Mouse (Mus musculus) kidney, embryonic 14.5 days (tissue): ENCODE measurements around the gene Kcnn4. TPM values are rescaled to one million over a fixed set of nuclear protein-coding genes. Genes with fewer than 3 reads are reported as not detected.

Experiments
- ATAC-seq: fragments of 200-750 bp; cut with Nextera tagmentation; 2 replicates; pipeline ENCODE4 v1.8.0; 2017; ENCODE audit warnings: moderate number of reproducible peaks, mild to moderate bottlenecking, moderate TSS enrichment, moderate library complexity; ENCODE audit not compliant: low FRiP score, low TSS enrichment
- H3K27ac ChIP-seq: fragments of 300-500 bp; sonication (generic); 2 replicates; pipeline ENCODE4 v1.5.1; 2014; ENCODE audit warnings: low read depth, mild to moderate bottlenecking, low read length, moderate library complexity, mixed read lengths
- H3K27me3 ChIP-seq: fragments of 300-500 bp; sonication (generic); 2 replicates; pipeline ENCODE4 v1.6.1; 2014; ENCODE audit warnings: mild to moderate bottlenecking, low read length; ENCODE audit not compliant: control insufficient read depth, insufficient read depth
- H3K36me3 ChIP-seq: fragments of 300-500 bp; sonication (generic); 2 replicates; pipeline ENCODE4 v1.6.1; 2014; ENCODE audit warnings: low read length, mixed read lengths; ENCODE audit not compliant: control insufficient read depth, insufficient read depth
- H3K4me1 ChIP-seq: fragments of 300-500 bp; sonication (generic); 2 replicates; pipeline ENCODE4 v1.6.1; 2014; ENCODE audit warnings: low read length, mixed read lengths; ENCODE audit not compliant: control insufficient read depth, insufficient read depth
- H3K4me2 ChIP-seq: fragments of 300-500 bp; sonication (generic); replicated peaks from 2 replicates; pipeline ENCODE4 v1.6.1; 2014; ENCODE audit warnings: low read depth, mild to moderate bottlenecking, low read length
- H3K4me3 ChIP-seq: fragments of 300-500 bp; sonication (generic); 2 replicates; pipeline ENCODE4 v1.5.1; 2014; ENCODE audit warnings: mild to moderate bottlenecking, low read length
- H3K9ac ChIP-seq: fragments of 300-500 bp; sonication (generic); 2 replicates; pipeline ENCODE4 v1.6.1; 2014; ENCODE audit warnings: low read depth, mild to moderate bottlenecking, low read length, moderate library complexity
- H3K9me3 ChIP-seq: fragments of 300-500 bp; sonication (generic); 2 replicates; pipeline ENCODE4 v1.6.1; 2016; ENCODE audit warnings: low read length; ENCODE audit not compliant: control insufficient read depth
- WGBS: fragments of 180-500 bp; shearing (Covaris S2); extraction: QIAGEN DNeasy Blood & Tissue Kit; methylation state at CpG from one replicate; pipeline ENCODE4 v1.1.7; 2014; 5-methylcytosine and 5-hydroxymethylcytosine counted together
- polyA plus RNA-seq: library from polyadenylated mRNA; unstranded; fragments of >200 nt; fragmentation: Nextera tagmentation; extraction: Ambion mirVana; gene quantifications from 2 replicates; pipeline ENCODE4 v1.2.1, GENCODE M21; 2014

Gene Kcnn4
- polyA plus RNA-seq, result 2.6 and 3.3 TPM in 2 replicates

DNA sequence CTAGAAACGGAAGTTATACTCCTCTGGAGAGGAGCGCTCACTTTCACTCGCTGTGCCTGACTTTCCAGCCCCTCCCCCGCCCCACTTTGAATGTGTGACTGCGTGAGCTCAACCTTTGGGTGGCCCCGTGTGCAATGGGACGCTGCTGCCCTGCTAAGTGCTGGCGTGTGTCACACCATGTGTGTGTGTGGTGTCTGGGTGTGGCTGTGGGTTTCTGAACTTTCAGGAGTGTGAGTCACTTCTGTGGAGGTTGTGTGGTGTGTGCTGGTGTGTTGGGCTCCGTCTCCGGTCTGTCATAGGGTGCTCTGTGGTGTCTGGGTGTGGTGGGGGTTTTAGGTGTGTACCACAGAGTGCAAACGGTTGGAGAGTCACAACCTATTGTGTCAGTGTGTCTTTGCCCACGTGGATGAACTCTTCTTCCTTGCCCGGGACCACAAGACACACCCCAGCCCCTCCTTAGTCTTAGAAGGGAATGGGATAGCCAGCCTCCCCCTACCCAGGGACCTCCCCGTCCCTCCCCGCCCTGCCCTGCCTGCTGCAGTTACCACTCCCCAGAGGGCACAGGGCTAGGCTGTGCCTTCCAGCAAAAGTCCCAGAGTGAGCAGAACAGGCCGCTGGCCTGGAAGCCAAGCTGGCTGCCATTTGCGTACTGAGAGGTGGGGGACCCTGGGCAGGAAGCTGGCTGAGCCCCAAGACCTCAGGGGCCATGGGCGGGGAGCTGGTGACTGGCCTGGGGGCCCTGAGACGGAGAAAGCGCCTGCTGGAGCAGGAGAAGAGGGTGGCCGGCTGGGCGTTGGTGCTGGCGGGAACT, at the start of gene Kcnn4:
Gene Kcnn4 (plus strand): TSS at position 533 of the 811 bp plus-strand sequence.
- no peaks in the 10 kb centered on the region for H3K36me3 ChIP-seq
- H3K9me3 ChIP-seq, result no peaks in the 10 kb centered on the region
- 0 out of 2 replicates have a peak, but pooled peaks cover 4% of the 10 kb centered on the region for H3K4me1 ChIP-seq
- no peak for ATAC-seq
- no peaks in the 10 kb centered on the region for H3K27me3 ChIP-seq
- peak within 1 kb of the TSS; percentile 23; the same call in 1 of the 2 replicates for H3K9ac ChIP-seq
- no peak within 1 kb of the TSS for H3K27ac ChIP-seq
- H3K4me3 ChIP-seq, result peak within 1 kb of the TSS; percentile 1; the same call in 1 of the 2 replicates
- 36% methylated on average over 23 of the region's 23 CpGs for WGBS
- peak within 1 kb of the TSS; percentile 2; the same call in 1 of the 2 replicates for H3K4me2 ChIP-seq

GRCm38 (mm10) chr7:24322593-24322992, 47.5 kb upstream of the Kcnn4 start:
- 81% methylated on average over 4 of the region's 4 CpGs for WGBS
- ATAC-seq, result no peak
- Histone ChIP-seq H3K9ac (no peak overlapping the region), H3K9me3 (peaks cover 11% of the 10 kb centered on the region), H3K36me3 (no peaks in the 10 kb centered on the region), H3K27me3 (no peaks in the 10 kb centered on the region), H3K4me3 (no peak overlapping the region), H3K4me2 (no peak overlapping the region), H3K27ac (no peak overlapping the region), H3K4me1 (no peaks in the 10 kb centered on the region)

DNA sequence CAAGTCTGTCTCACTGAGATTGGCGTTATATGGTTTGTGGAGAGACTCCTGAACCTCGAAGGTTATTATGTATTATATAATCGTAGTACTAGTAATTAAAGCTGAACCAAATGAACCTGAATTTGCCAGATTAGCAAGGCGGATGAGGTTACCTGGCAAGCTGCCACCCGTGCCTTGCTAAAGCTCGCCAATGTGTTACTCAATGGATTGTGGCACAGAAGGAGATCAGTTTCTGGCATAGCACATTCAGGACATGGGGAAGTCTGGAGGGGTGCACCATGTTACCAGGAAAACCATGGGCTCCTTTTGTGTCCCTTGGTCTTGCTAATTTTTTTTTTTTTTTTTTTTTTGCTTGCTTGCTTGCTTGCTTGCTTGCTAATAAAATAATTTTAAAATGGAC, 44.9 kb upstream of the Kcnn4 start:
- Histone ChIP-seq H3K4me1 (no peaks in the 10 kb centered on the region), H3K36me3 (no peaks in the 10 kb centered on the region), H3K4me3 (no peak overlapping the region), H3K27ac (no peak overlapping the region), H3K9ac (no peak overlapping the region), H3K4me2 (no peak overlapping the region), H3K9me3 (peaks cover 11% of the 10 kb centered on the region), H3K27me3 (no peaks in the 10 kb centered on the region)
- ATAC-seq, result no peak
- 93% methylated on average over 6 of the region's 6 CpGs for WGBS

DNA sequence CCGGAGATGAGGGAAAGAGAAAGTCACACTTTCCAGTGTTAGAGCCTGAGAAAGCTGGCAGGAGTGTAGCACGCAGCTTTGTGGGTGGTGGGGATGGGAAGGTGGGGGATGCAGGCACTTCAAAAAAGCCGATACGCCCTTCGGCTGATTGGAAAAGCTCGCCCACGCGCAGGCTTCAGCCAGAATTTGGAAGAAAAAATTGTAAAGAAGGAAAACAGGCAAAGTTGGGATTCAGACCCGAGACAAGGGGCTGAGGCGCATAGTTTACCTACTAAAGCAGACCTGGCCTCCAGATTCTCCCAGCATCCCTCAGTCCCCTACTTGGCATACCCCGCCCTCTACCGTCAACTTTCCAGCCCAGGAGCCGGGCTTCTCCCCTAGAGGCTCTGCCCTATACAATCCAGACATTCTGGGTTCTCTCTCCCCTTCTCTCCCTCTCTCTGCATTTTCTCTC, 44.4 kb upstream of the Kcnn4 start:
- no peak overlapping the region for H3K27ac ChIP-seq
- H3K36me3 ChIP-seq, result no peaks in the 10 kb centered on the region
- no peaks in the 10 kb centered on the region for H3K4me1 ChIP-seq
- H3K9ac ChIP-seq, result peak overlapping the region; percentile 46; the same call in 1 of the 2 replicates
- WGBS, result 7% methylated on average over 13 of the region's 13 CpGs
- peak; percentile 78; the same call in 1 of the 2 replicates for ATAC-seq
- no peaks in the 10 kb centered on the region for H3K27me3 ChIP-seq
- H3K4me3 ChIP-seq, result peak overlapping the region; percentile 30
- peaks cover 11% of the 10 kb centered on the region for H3K9me3 ChIP-seq
- H3K4me2 ChIP-seq, result peak overlapping the region; percentile 47

DNA sequence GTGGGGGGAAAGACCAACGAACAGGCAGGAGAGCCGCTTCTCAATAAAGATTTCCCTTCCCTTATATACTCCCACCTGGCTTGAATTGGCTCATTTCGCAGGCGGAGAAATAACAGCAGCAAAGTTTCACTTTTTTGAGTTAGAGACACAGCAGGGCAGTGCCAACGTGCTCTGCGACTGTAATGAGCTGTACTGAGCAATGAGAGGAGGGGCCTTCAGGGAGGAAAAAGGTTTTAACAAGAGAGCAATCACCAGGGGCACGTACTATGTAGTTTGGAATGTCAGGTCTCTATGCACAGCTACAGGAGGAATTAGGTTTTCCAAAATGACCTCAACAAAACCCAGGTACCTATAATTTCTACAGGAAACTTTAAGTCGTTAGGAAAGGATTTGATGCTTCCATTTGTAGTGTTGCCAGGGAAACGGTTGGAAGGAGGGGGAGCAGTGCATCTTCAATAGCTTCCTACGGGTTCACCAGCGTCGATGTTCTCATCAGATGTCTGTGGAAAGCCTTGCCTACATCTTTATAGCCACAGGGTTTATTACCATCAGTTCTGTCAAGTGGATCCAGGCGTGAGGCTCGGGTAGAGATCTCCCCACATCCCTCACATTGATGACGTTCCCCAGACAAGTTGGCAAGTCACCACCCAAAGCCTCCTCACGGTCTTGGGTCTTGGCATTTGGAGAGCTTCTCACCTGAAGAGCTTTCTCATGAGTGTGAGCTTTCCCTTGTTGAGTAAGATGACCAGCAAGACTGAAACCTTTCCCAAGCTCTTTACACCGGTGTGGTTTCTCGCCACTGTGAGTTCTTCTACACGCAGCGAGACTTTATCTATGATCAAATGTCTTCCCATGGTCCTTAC, 43.6 kb upstream of the Kcnn4 start:
- Histone ChIP-seq H3K4me3 (peak overlapping the region; percentile 30), H3K27ac (no peak overlapping the region), H3K9ac (peak overlapping the region; percentile 46; the same call in 1 of the 2 replicates), H3K4me2 (peak overlapping the region; percentile 47), H3K27me3 (no peaks in the 10 kb centered on the region), H3K4me1 (no peaks in the 10 kb centered on the region), H3K9me3 (peaks cover 11% of the 10 kb centered on the region), H3K36me3 (no peaks in the 10 kb centered on the region)
- ATAC-seq, result no peak
- WGBS, result 41% methylated on average over 20 of the region's 20 CpGs

DNA sequence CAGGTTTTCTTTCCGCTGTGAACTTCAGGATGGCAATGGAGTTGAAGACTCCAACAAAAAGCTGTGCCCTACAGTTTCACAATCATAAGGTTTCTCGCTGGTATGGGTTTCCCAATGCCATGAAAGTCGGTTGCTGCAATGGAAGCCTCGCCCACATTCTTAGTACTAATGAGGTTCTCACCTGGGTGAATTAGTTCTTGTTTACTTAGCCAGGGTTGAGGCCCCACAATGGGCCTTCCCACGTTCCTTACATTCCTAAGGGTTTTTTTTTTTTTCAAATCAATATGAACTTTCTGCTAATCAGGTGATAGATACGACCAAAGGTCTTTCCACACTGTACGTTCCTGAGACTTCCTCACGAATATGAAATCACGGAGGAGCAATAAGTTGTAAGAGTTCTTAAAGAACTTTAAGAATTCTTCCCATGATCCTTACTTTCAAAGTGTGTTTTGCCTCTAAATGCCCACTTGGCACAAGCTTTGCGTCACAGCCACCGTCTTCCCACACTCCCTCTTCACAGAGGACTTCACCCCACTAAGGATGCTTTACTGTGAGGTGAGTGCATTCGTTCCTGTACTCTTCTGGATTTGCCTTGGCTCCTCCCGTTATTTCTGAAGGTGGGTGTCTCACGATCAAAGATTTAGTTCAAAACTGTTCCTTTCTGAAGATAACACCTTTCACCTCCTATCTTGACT, 42.6 kb upstream of the Kcnn4 start:
- WGBS, result 84% methylated on average over 14 of the region's 14 CpGs
- H3K27ac ChIP-seq, result no peak overlapping the region
- no peak for ATAC-seq
- H3K4me1 ChIP-seq, result no peaks in the 10 kb centered on the region
- H3K36me3 ChIP-seq, result no peaks in the 10 kb centered on the region
- H3K9me3 ChIP-seq, result peaks cover 11% of the 10 kb centered on the region
- H3K9ac ChIP-seq, result no peak overlapping the region
- H3K4me2 ChIP-seq, result no peak overlapping the region
- H3K27me3 ChIP-seq, result no peaks in the 10 kb centered on the region
- no peak overlapping the region for H3K4me3 ChIP-seq

- ATAC-seq, result no peak
- Histone ChIP-seq H3K9ac (0 out of 2 replicates have a peak within 1 kb of the TSS, but pooled peaks have one; percentile 23), H3K4me3 (peak within 1 kb of the TSS; percentile 6; the same call in 1 of the 2 replicates), H3K36me3 (no peaks in the 10 kb centered on the region), H3K27ac (no peak within 1 kb of the TSS), H3K4me1 (no peaks in the 10 kb centered on the region), H3K27me3 (peaks cover 11% of the 10 kb centered on the region; the same call in 1 of the 2 replicates), H3K9me3 (no peaks in the 10 kb centered on the region), H3K4me2 (peak within 1 kb of the TSS; percentile 26)
- 42% methylated on average over 47 of the region's 49 CpGs for WGBS
These were observed 36.6 kb upstream of the Kcnn4 start, which contains the start of gene Tescl for GRCm38 (mm10) chr7:24333304-24333986. Tescl (minus strand) TSS chr7:24333936.
